8 mouse cellular contexts compared by ENCODE assay signal in genomic region chr2:94158520-94158884, GRCm38 (mm10). TPM values are rescaled to one million over a fixed set of nuclear protein-coding genes. Genes with fewer than 3 reads are reported as not detected.
DNase-seq lines count a peak whose midpoint lies in the region; ATAC-seq and TF ChIP-seq lines count a peak whose summit lies in the region.

No protein-coding gene starts in this region.

- peaks cover 26% of the 10 kb centered on the region; the same call in 1 of the 2 replicates for H3K4me1 ChIP-seq in embryonic facial prominence, embryonic 13.5 days
- peaks cover 18% of the 10 kb centered on the region for H3K4me1 ChIP-seq in hindbrain, embryonic 16.5 days (ENCODE audit: control insufficient read depth, insufficient read depth, low read depth, low read length)
- peaks cover 17% of the 10 kb centered on the region for H3K4me1 ChIP-seq in midbrain, embryonic 16.5 days (ENCODE audit: control insufficient read depth, insufficient read depth, low read length)

- H3K9me3 ChIP-seq in embryonic facial prominence, embryonic 13.5 days, result no peaks in the 10 kb centered on the region
- no peaks in the 10 kb centered on the region for H3K9me3 ChIP-seq in hindbrain, embryonic 16.5 days (ENCODE audit: control insufficient read depth, low read length)
- H3K9me3 ChIP-seq in midbrain, embryonic 16.5 days (replicated peaks; ENCODE audit: control insufficient read depth, low read length, poor library complexity, severe bottlenecking), result no peaks in the 10 kb centered on the region

- peak overlapping the region; percentile 79 for H3K27ac ChIP-seq in layer of hippocampus, adult 2 months
- H3K27ac ChIP-seq in embryonic facial prominence, embryonic 13.5 days, result peak overlapping the region; percentile 75
- H3K27ac ChIP-seq in hindbrain, embryonic 16.5 days (ENCODE audit: low read depth, low read length), result peak overlapping the region; percentile 72
- peak overlapping the region; percentile 72 for H3K27ac ChIP-seq in midbrain, embryonic 16.5 days (ENCODE audit: low read length)

- WGBS in embryonic facial prominence, embryonic 13.5 days, result 24% methylated on average over 4 of the region's 4 CpGs
- WGBS in hindbrain, embryonic 16.5 days, result 22% methylated on average over 4 of the region's 4 CpGs
- WGBS in midbrain, embryonic 16.5 days, result 24% methylated on average over 4 of the region's 4 CpGs

- H3K4me2 ChIP-seq in embryonic facial prominence, embryonic 13.5 days, result peak overlapping the region; percentile 61
- peak overlapping the region; percentile 74 for H3K4me2 ChIP-seq in hindbrain, embryonic 16.5 days (ENCODE audit: low read length)
- peak overlapping the region; percentile 61 for H3K4me2 ChIP-seq in midbrain, embryonic 16.5 days (ENCODE audit: low read length)

- no peak for TF ChIP-seq CTCF in layer of hippocampus, adult 2 months (conservative IDR thresholded peaks at IDR 0.05)

- ATAC-seq in embryonic facial prominence, embryonic 13.5 days (ENCODE audit: insufficient number of reproducible peaks, insufficient read depth, low FRiP score, low TSS enrichment, low read depth), result no peak
- no peak for ATAC-seq in hindbrain, embryonic 16.5 days
- peak; percentile 0; the same call in 1 of the 2 replicates for ATAC-seq in midbrain, embryonic 16.5 days
- no peak for ATAC-seq in CD4-positive, CD25-positive, alpha-beta regulatory T cell, adult 4 months

- peak overlapping the region; percentile 79 for H3K4me3 ChIP-seq in layer of hippocampus, adult 2 months
- H3K4me3 ChIP-seq in embryonic facial prominence, embryonic 13.5 days, result peak overlapping the region; percentile 92
- H3K4me3 ChIP-seq in hindbrain, embryonic 16.5 days (ENCODE audit: low read length), result peak overlapping the region; percentile 88
- peak overlapping the region; percentile 53 for H3K4me3 ChIP-seq in midbrain, embryonic 16.5 days (ENCODE audit: low read depth, low read length)

- H3K36me3 ChIP-seq in embryonic facial prominence, embryonic 13.5 days, result no peaks in the 10 kb centered on the region
- H3K36me3 ChIP-seq in hindbrain, embryonic 16.5 days (ENCODE audit: control insufficient read depth, insufficient read depth, low read length), result no peaks in the 10 kb centered on the region
- H3K36me3 ChIP-seq in midbrain, embryonic 16.5 days (ENCODE audit: control insufficient read depth, insufficient read depth, low read length), result no peaks in the 10 kb centered on the region

- DNase-seq in layer of hippocampus, adult 2 months (ENCODE audit: low spot score in 2 of 2), result no peak
- DNase-seq in layer of hippocampus, adult 9-10 months (ENCODE audit: low spot score), result no peak
- DNase-seq in frontal cortex, postnatal 10 days (ENCODE audit: low spot score in 2 of 2), result no peak
- no peak for DNase-seq in cerebellum, adult 18-20 months

- peak overlapping the region; percentile 54; the same call in 1 of the 2 replicates for H3K9ac ChIP-seq in embryonic facial prominence, embryonic 13.5 days
- H3K9ac ChIP-seq in hindbrain, embryonic 16.5 days (ENCODE audit: low read depth, low read length), result peak overlapping the region; percentile 55
- 0 out of 2 replicates have a peak overlapping the region, but pooled peaks have one; percentile 52 for H3K9ac ChIP-seq in midbrain, embryonic 16.5 days (ENCODE audit: low read depth, low read length)

- H3K27me3 ChIP-seq in embryonic facial prominence, embryonic 13.5 days, result no peaks in the 10 kb centered on the region
- no peaks in the 10 kb centered on the region for H3K27me3 ChIP-seq in hindbrain, embryonic 16.5 days (replicated peaks; ENCODE audit: control insufficient read depth, insufficient read depth, low read length)
- H3K27me3 ChIP-seq in midbrain, embryonic 16.5 days (ENCODE audit: control insufficient read depth, insufficient read depth, low read depth, low read length), result no peaks in the 10 kb centered on the region

RNA-seq across cellular contexts. Expression of gene Hsd17b12, which starts 0.7 kb away (rescaled TPM):
- 10 to 100 TPM; 65.2 to 66.5 TPM for total RNA-seq in layer of hippocampus, adult 2 months (2021)
- polyA plus RNA-seq in embryonic facial prominence, embryonic 13.5 days (2015; fragmentation: Nextera tagmentation; extraction: Ambion mirVana), result 119 and 120 TPM in 2 replicates
- 162 and 171 TPM in 2 replicates for polyA plus RNA-seq in hindbrain, embryonic 16.5 days (2015; fragmentation: Nextera tagmentation; extraction: Ambion mirVana)
- 150 and 151 TPM in 2 replicates for polyA plus RNA-seq in midbrain, embryonic 16.5 days (2015; fragmentation: Nextera tagmentation; extraction: Ambion mirVana)
- polyA plus RNA-seq in CD4-positive, CD25-positive, alpha-beta regulatory T cell, adult 4 months (2017; shearing (Covaris generic)), result 10 to 100 TPM; 67.2 to 71.4 TPM
